Mouse (Mus musculus) neural tube, embryonic 12.5 days (tissue): Measurements from ENCODE around the gene Astl. TPM values are rescaled to one million over a fixed set of nuclear protein-coding genes. Genes with fewer than 3 reads are reported as not detected.

Source experiments
- ATAC-seq: fragments of 200-750 bp; cut with Nextera tagmentation; 2 replicates; pipeline ENCODE4 v1.8.0; 2017; ENCODE audit warnings: low read depth, mild to moderate bottlenecking, moderate TSS enrichment, moderate library complexity; ENCODE audit not compliant: low FRiP score
- H3K27ac ChIP-seq: fragments of 300-500 bp; sonication (generic); 2 replicates; pipeline ENCODE4 v1.5.1; 2016
- H3K27me3 ChIP-seq: fragments of 300-500 bp; sonication (generic); replicated peaks from 2 replicates; pipeline ENCODE4 v1.6.1; 2016; ENCODE audit warnings: mild to moderate bottlenecking
- H3K36me3 ChIP-seq: fragments of 300-500 bp; sonication (generic); 2 replicates; pipeline ENCODE4 v1.6.1; 2016; ENCODE audit warnings: mild to moderate bottlenecking
- H3K4me1 ChIP-seq: fragments of 300-500 bp; sonication (generic); 2 replicates; pipeline ENCODE4 v1.6.1; 2016
- H3K4me2 ChIP-seq: fragments of 300-500 bp; sonication (generic); replicated peaks from 2 replicates; pipeline ENCODE4 v1.6.1; 2016; ENCODE audit warnings: mild to moderate bottlenecking
- H3K4me3 ChIP-seq: fragments of 300-500 bp; sonication (generic); 2 replicates; pipeline ENCODE4 v1.5.1; 2016
- H3K9ac ChIP-seq: fragments of 300-500 bp; sonication (generic); 2 replicates; pipeline ENCODE4 v1.6.1; 2016; ENCODE audit warnings: mild to moderate bottlenecking
- H3K9me3 ChIP-seq: fragments of 300-500 bp; sonication (generic); 2 replicates; pipeline ENCODE4 v1.6.1; 2016; ENCODE audit warnings: mild to moderate bottlenecking
- WGBS: fragments of 180-500 bp; shearing (Covaris S2); methylation state at CpG from one replicate; pipeline ENCODE4 v1.1.7; 2016; 5-methylcytosine and 5-hydroxymethylcytosine counted together
- polyA plus RNA-seq: library from polyadenylated mRNA; unstranded; fragments of >200 nt; fragmentation: Nextera tagmentation; extraction: Ambion mirVana; gene quantifications from 2 replicates; pipeline ENCODE4 v1.2.1, GENCODE M21; 2016

Astl gene
- polyA plus RNA-seq, 1 experiment from 2014 or later: not detected

- Histone ChIP-seq H3K9me3 (no peaks in the 10 kb centered on the region), H3K36me3 (no peaks in the 10 kb centered on the region), H3K9ac (no peak overlapping the region), H3K27ac (no peak overlapping the region), H3K4me2 (no peak overlapping the region), H3K4me1 (no peaks in the 10 kb centered on the region), H3K4me3 (no peak overlapping the region), H3K27me3 (no peaks in the 10 kb centered on the region)
- no peak for ATAC-seq
- WGBS: 84% methylated on average over 1 of the region's 1 CpGs
These were observed 27.2 kb upstream of the Astl start for GRCm38 (mm10) chr2:127311193-127311592.

GRCm38 (mm10) chr2:127312801-127313200 lies 25.6 kb upstream of the Astl start:
- Histone ChIP-seq H3K36me3 (no peaks in the 10 kb centered on the region), H3K4me1 (no peaks in the 10 kb centered on the region), H3K9ac (no peak overlapping the region), H3K9me3 (no peaks in the 10 kb centered on the region), H3K4me2 (no peak overlapping the region), H3K27ac (no peak overlapping the region), H3K4me3 (no peak overlapping the region), H3K27me3 (no peaks in the 10 kb centered on the region)
- no peak for ATAC-seq
- 93% methylated on average over 4 of the region's 4 CpGs for WGBS

GRCm38 (mm10) chr2:127313878-127314277 lies 24.6 kb upstream of the Astl start:
- WGBS: 60% methylated on average over 4 of the region's 4 CpGs
- no peak for ATAC-seq
- no peak overlapping the region for H3K27ac ChIP-seq

GRCm38 (mm10) chr2:127314467-127315154 lies 23.8 kb upstream of the Astl start:
- Histone ChIP-seq H3K27ac (no peak overlapping the region), H3K4me1 (no peaks in the 10 kb centered on the region), H3K4me3 (no peak overlapping the region), H3K36me3 (no peaks in the 10 kb centered on the region), H3K4me2 (no peak overlapping the region), H3K9ac (no peak overlapping the region), H3K9me3 (no peaks in the 10 kb centered on the region), H3K27me3 (no peaks in the 10 kb centered on the region)
- no peak for ATAC-seq
- 79% methylated on average over 6 of the region's 6 CpGs for WGBS

More at GRCm38 (mm10) chr2:127313878-127314277, 24.6 kb upstream of the Astl start:
- Histone ChIP-seq H3K4me3 (no peak overlapping the region), H3K4me1 (no peaks in the 10 kb centered on the region), H3K36me3 (no peaks in the 10 kb centered on the region), H3K27me3 (no peaks in the 10 kb centered on the region), H3K4me2 (no peak overlapping the region), H3K9me3 (no peaks in the 10 kb centered on the region), H3K9ac (no peak overlapping the region)

GRCm38 (mm10) chr2:127315155-127315470 lies 23.3 kb upstream of the Astl start:
- Histone ChIP-seq H3K4me1 (no peaks in the 10 kb centered on the region), H3K36me3 (no peaks in the 10 kb centered on the region), H3K9me3 (no peaks in the 10 kb centered on the region), H3K4me3 (no peak overlapping the region), H3K27ac (no peak overlapping the region), H3K4me2 (no peak overlapping the region), H3K27me3 (no peaks in the 10 kb centered on the region), H3K9ac (no peak overlapping the region)
- 94% methylated on average over 1 of the region's 1 CpGs for WGBS
- no peak for ATAC-seq

GRCm38 (mm10) chr2:127316431-127316830 lies 22.0 kb upstream of the Astl start:
- no peak overlapping the region for H3K9ac ChIP-seq
- 77% methylated on average over 5 of the region's 5 CpGs for WGBS
- no peak overlapping the region for H3K4me2 ChIP-seq
- H3K4me3 ChIP-seq: no peak overlapping the region
- H3K36me3 ChIP-seq: no peaks in the 10 kb centered on the region
- H3K27ac ChIP-seq: no peak overlapping the region
- no peaks in the 10 kb centered on the region for H3K27me3 ChIP-seq
- H3K4me1 ChIP-seq: no peaks in the 10 kb centered on the region
- H3K9me3 ChIP-seq: no peaks in the 10 kb centered on the region
- no peak for ATAC-seq

GRCm38 (mm10) chr2:127318136-127318535 lies 20.3 kb upstream of the Astl start:
- no peak overlapping the region for H3K4me2 ChIP-seq
- H3K9ac ChIP-seq: no peak overlapping the region
- 89% methylated on average over 4 of the region's 4 CpGs for WGBS
- H3K27me3 ChIP-seq: no peaks in the 10 kb centered on the region
- no peak overlapping the region for H3K4me3 ChIP-seq
- H3K9me3 ChIP-seq: no peaks in the 10 kb centered on the region
- no peaks in the 10 kb centered on the region for H3K36me3 ChIP-seq
- H3K27ac ChIP-seq: no peak overlapping the region
- ATAC-seq: no peak
- no peaks in the 10 kb centered on the region for H3K4me1 ChIP-seq

- no peak for ATAC-seq
- Histone ChIP-seq H3K4me1 (no peaks in the 10 kb centered on the region), H3K9me3 (no peaks in the 10 kb centered on the region), H3K27ac (no peak overlapping the region), H3K4me2 (no peak overlapping the region), H3K36me3 (no peaks in the 10 kb centered on the region), H3K4me3 (no peak overlapping the region), H3K27me3 (no peaks in the 10 kb centered on the region), H3K9ac (no peak overlapping the region)
- WGBS: 80% methylated on average over 4 of the region's 4 CpGs
These were observed 19.4 kb upstream of the Astl start for GRCm38 (mm10) chr2:127319071-127319470.

GRCm38 (mm10) chr2:127322671-127323285 lies 15.7 kb upstream of the Astl start:
- Histone ChIP-seq H3K4me1 (no peaks in the 10 kb centered on the region), H3K4me2 (no peak overlapping the region), H3K36me3 (no peaks in the 10 kb centered on the region), H3K4me3 (no peak overlapping the region), H3K9me3 (no peaks in the 10 kb centered on the region), H3K27ac (no peak overlapping the region), H3K9ac (no peak overlapping the region), H3K27me3 (no peaks in the 10 kb centered on the region)
- ATAC-seq: no peak
- WGBS: 76% methylated on average over 6 of the region's 6 CpGs

GRCm38 (mm10) chr2:127323667-127324066 lies 14.8 kb upstream of the Astl start:
- 82% methylated on average over 1 of the region's 1 CpGs for WGBS
- Histone ChIP-seq H3K9me3 (no peaks in the 10 kb centered on the region), H3K36me3 (no peaks in the 10 kb centered on the region), H3K4me2 (no peak overlapping the region), H3K4me1 (no peaks in the 10 kb centered on the region), H3K9ac (no peak overlapping the region), H3K4me3 (no peak overlapping the region), H3K27ac (no peak overlapping the region), H3K27me3 (no peaks in the 10 kb centered on the region)
- no peak for ATAC-seq

GRCm38 (mm10) chr2:127324456-127324855 lies 14.0 kb upstream of the Astl start:
- Histone ChIP-seq H3K27me3 (no peaks in the 10 kb centered on the region), H3K9ac (no peak overlapping the region), H3K4me2 (no peak overlapping the region), H3K4me3 (no peak overlapping the region), H3K4me1 (no peaks in the 10 kb centered on the region), H3K36me3 (no peaks in the 10 kb centered on the region), H3K9me3 (no peaks in the 10 kb centered on the region), H3K27ac (no peak overlapping the region)
- no peak for ATAC-seq
- WGBS: 69% methylated on average over 7 of the region's 7 CpGs

- Histone ChIP-seq H3K4me2 (no peak overlapping the region), H3K27ac (no peak overlapping the region), H3K9me3 (no peaks in the 10 kb centered on the region), H3K4me3 (no peak overlapping the region), H3K9ac (no peak overlapping the region), H3K4me1 (no peaks in the 10 kb centered on the region), H3K27me3 (no peaks in the 10 kb centered on the region; the same call in 1 of the 2 replicates), H3K36me3 (no peaks in the 10 kb centered on the region)
- ATAC-seq: no peak
- WGBS: 77% methylated on average over 12 of the region's 12 CpGs
These were observed 10.2 kb upstream of the Astl start for GRCm38 (mm10) chr2:127328090-127328851.
